Mouse (Mus musculus) kidney, postnatal 0 days (tissue): ENCODE measurements around the gene Eno3. TPM values are rescaled to one million over a fixed set of nuclear protein-coding genes. Genes with fewer than 3 reads are reported as not detected.
A peak's percentile ranks its signal among the peaks of the same experiment; 100 is the strongest.

ENCODE experiments used
- ATAC-seq: fragments of 200-750 bp; cut with Nextera tagmentation; replicated peaks from 2 replicates; pipeline ENCODE4 v1.8.0; 2017; ENCODE audit warnings: low read depth, moderate number of reproducible peaks, moderate TSS enrichment, moderate library complexity; ENCODE audit not compliant: low FRiP score
- DNase-seq: peaks from one replicate; pipeline ENCODE4 v3.0.0-alpha.2; 2016; ENCODE audit warnings: low spot score
- H3K27ac ChIP-seq: fragments of 300-500 bp; sonication (generic); 2 replicates; pipeline ENCODE4 v1.5.1; 2014; ENCODE audit warnings: mild to moderate bottlenecking
- H3K27me3 ChIP-seq: fragments of 300-500 bp; sonication (generic); 2 replicates; pipeline ENCODE4 v1.6.1; 2014; ENCODE audit warnings: low read length, mixed read lengths; ENCODE audit not compliant: insufficient read depth
- H3K36me3 ChIP-seq: fragments of 300-500 bp; sonication (generic); 2 replicates; pipeline ENCODE4 v1.6.1; 2014; ENCODE audit warnings: low read length, mixed read lengths; ENCODE audit not compliant: insufficient read depth
- H3K4me1 ChIP-seq: fragments of 300-500 bp; sonication (generic); replicated peaks from 2 replicates; pipeline ENCODE4 v1.6.1; 2014; ENCODE audit warnings: antibody characterized with exemption, low read length, mixed read lengths; ENCODE audit not compliant: insufficient read depth
- H3K4me2 ChIP-seq: fragments of 300-500 bp; sonication (generic); 2 replicates; pipeline ENCODE4 v1.6.1; 2014; ENCODE audit warnings: mild to moderate bottlenecking, low read length, moderate library complexity, mixed read lengths
- H3K4me3 ChIP-seq: fragments of 300-500 bp; sonication (generic); replicated peaks from 2 replicates; pipeline ENCODE4 v1.5.1; 2014; ENCODE audit warnings: low read depth, low read length
- H3K9ac ChIP-seq: fragments of 300-500 bp; sonication (generic); 2 replicates; pipeline ENCODE4 v1.6.1; 2014; ENCODE audit warnings: low read depth, low read length
- H3K9me3 ChIP-seq: fragments of 300-500 bp; sonication (generic); replicated peaks from 2 replicates; pipeline ENCODE4 v1.6.1; 2016; ENCODE audit warnings: low read length, inconsistent platforms, mixed read lengths
- CTCF ChIP-seq: IDR thresholded peaks from 2 replicates; pipeline ENCODE4 v1.5.1; 2016; ENCODE audit warnings: antibody characterized with exemption, low read depth, mild to moderate bottlenecking, moderate library complexity
- WGBS: fragments of 180-500 bp; shearing (Covaris S2); extraction: QIAGEN DNeasy Blood & Tissue Kit; methylation state at CpG from one replicate; pipeline ENCODE4 v1.1.7; 2014; 5-methylcytosine and 5-hydroxymethylcytosine counted together
- polyA plus RNA-seq: library from polyadenylated mRNA; unstranded; fragments of >200 nt; fragmentation: Nextera tagmentation; extraction: Ambion mirVana; gene quantifications from 2 replicates; pipeline ENCODE4 v1.2.1, GENCODE M21; 2015

The Eno3 gene
- polyA plus RNA-seq, 1 experiment from 2014 or later: 10.0 TPM

GRCm38 (mm10) chr11:70668335-70668770, 11.4 kb downstream of the Eno3 start:
- Histone ChIP-seq H3K9ac (peak overlapping the region; percentile 60), H3K27ac (peak overlapping the region; percentile 75), H3K36me3 (peaks cover 24% of the 10 kb centered on the region), H3K4me3 (peak overlapping the region; percentile 63), H3K4me2 (peak overlapping the region; percentile 96), H3K4me1 (peaks cover 7% of the 10 kb centered on the region), H3K9me3 (no peaks in the 10 kb centered on the region), H3K27me3 (no peaks in the 10 kb centered on the region)
- ATAC-seq: no peak
- under 1% methylated on average over 15 of the region's 15 CpGs for WGBS
- no peak for TF ChIP-seq CTCF
- DNase-seq: no peak

DNA sequence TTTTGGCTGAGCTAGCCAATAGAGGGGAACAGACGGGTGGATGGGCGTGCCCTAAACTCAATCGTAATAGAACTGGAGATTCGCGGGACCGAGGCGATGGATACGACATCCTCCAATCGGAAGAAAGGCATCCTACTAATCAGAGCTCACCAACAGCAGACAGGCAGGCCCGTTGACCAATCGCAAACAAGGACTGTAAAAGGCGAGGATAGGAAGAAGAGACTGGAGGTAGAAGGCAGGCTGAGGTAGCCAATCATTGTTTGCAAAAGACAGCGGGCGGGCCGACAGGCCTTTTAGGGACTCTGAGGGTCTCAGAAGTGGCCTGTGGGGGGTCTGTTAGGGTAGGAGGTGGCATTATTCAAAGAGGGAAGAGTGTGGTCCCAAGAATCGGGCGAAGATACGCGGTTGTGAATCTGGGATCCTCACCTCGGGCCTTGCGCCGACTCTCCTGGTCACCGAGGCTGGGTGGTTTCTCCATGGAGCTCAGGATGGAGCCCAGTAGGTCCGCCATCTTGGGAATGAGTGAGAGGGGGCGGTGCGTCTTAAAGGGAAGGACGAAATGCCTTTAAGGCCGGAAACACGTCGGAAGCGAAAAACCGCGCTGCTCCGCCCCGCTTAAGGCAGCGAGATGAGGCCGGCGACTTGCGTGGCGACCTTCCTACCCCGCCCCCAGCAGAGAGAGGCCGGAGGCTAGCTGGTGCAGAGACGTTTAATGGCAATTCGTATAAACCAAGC, 11.9 kb downstream of the Eno3 start, which contains the start of gene Spag7:
Spag7 (minus strand) TSS at position 646 of the 735 bp plus-strand sequence.
- ATAC-seq: peak; percentile 94
- H3K27ac ChIP-seq: peak within 1 kb of the TSS; percentile 98
- no peaks in the 10 kb centered on the region for H3K27me3 ChIP-seq
- peaks cover 7% of the 10 kb centered on the region for H3K4me1 ChIP-seq
- TF ChIP-seq CTCF: no peak
- under 1% methylated on average over 44 of the region's 44 CpGs for WGBS
- no peaks in the 10 kb centered on the region for H3K9me3 ChIP-seq
- peak within 1 kb of the TSS; percentile 73 for H3K9ac ChIP-seq
- DNase-seq: peak; percentile 100
- H3K36me3 ChIP-seq: peaks cover 22% of the 10 kb centered on the region
- peak within 1 kb of the TSS; percentile 63 for H3K4me3 ChIP-seq
- peak within 1 kb of the TSS; percentile 96 for H3K4me2 ChIP-seq

DNA sequence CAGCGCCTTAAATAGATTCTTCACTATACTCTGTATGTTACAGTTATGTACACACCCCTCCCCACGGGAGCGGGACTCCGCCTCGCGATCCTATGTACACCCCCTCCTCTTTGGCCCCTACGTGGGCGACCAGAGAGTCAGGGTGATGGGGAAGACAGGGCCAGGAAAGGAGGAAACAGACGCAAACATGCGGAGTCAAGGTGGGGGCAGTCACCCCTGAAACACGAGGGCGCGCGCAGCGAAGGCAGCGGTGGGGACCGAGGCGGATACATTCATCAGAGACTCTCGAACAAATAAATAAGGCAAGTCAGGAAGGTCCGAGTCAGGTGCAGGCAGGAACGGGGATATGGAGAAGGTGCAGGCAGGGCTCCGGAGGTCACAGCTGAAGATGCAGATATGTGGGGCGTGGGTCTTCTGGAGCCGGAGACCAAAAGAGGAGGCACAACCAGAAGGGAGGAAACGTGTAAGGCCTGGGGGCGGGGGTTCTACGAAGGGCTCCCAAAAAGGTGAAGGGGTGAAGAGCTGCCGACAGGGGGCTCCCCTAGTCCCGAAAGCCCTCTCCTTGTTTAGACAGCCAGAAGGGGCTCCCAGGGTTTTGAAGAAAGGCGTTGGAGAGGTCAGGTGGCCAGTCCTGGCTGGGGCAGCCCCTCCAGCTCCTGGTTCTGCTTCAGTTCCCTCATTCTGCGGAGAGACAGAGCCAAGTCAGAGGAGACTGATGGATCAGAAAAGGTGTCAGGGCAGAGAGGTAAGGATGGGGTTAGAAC, 12.8 kb downstream of the Eno3 start:
- Histone ChIP-seq H3K9ac (peak overlapping the region; percentile 73), H3K36me3 (peaks cover 16% of the 10 kb centered on the region), H3K4me1 (peaks cover 7% of the 10 kb centered on the region), H3K9me3 (no peaks in the 10 kb centered on the region), H3K27ac (peak overlapping the region; percentile 98), H3K4me3 (peak overlapping the region; percentile 63), H3K27me3 (no peaks in the 10 kb centered on the region), H3K4me2 (peak overlapping the region; percentile 96)
- DNase-seq: peak; percentile 91
- peak; percentile 64 for TF ChIP-seq CTCF
- peak; percentile 4; the same call in 1 of the 2 replicates for ATAC-seq
- WGBS: under 1% methylated on average over 31 of the region's 31 CpGs

- peak overlapping the region; percentile 73 for H3K9ac ChIP-seq
- peaks cover 9% of the 10 kb centered on the region; the same call in 1 of the 2 replicates for H3K36me3 ChIP-seq
- no peaks in the 10 kb centered on the region for H3K9me3 ChIP-seq
- no peaks in the 10 kb centered on the region for H3K27me3 ChIP-seq
- peak overlapping the region; percentile 98 for H3K27ac ChIP-seq
- peak overlapping the region; percentile 63 for H3K4me3 ChIP-seq
- H3K4me1 ChIP-seq: peaks cover 7% of the 10 kb centered on the region
- no peak for TF ChIP-seq CTCF
- peak overlapping the region; percentile 96 for H3K4me2 ChIP-seq
- no peak for ATAC-seq
- WGBS: 38% methylated on average over 14 of the region's 14 CpGs
- no peak for DNase-seq
Observed at GRCm38 (mm10) chr11:70670483-70670882, 13.5 kb downstream of the Eno3 start.

DNA sequence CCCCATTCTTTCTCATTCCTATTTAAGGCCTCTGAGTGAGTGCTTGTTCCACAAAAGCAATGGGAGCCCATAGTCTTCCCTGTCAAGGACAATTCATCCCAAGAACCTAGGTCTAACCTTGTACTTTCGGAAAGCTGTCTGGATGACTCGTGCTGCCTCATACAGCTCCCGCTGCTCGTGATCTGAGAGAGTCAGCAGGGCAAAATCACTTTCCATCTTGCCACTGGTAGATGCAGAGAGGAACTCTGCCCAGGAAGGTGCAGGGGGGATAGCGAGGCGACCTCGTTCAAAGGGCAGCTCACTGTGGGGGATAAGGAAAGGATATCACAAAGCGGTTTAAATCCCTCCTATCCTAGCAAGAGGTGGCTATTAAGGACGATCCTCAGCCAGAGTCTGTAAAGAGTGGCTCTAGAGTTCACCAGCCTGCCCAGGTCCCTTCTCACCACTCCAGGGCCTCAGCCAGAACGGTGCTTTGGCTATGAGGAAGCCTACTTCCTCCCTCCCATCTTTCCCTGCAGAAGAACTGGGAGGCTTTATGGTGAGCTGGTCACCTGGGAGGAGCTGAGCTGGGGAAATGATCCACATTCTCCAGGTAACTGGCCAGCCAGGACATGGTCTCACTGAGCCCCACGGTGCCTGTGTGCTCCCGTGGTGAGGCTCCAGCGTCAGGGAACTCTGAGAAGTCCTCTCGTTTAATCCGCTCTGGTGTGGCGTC, 14.5 kb downstream of the Eno3 start:
- H3K4me2 ChIP-seq: peak overlapping the region; percentile 96; the same call in 1 of the 2 replicates
- no peak overlapping the region for H3K9ac ChIP-seq
- no peaks in the 10 kb centered on the region for H3K27me3 ChIP-seq
- ATAC-seq: no peak
- no peak for DNase-seq
- H3K27ac ChIP-seq: no peak overlapping the region
- H3K36me3 ChIP-seq: peaks cover 17% of the 10 kb centered on the region; the same call in 1 of the 2 replicates
- H3K4me1 ChIP-seq: peaks cover 7% of the 10 kb centered on the region
- no peak overlapping the region for H3K4me3 ChIP-seq
- H3K9me3 ChIP-seq: no peaks in the 10 kb centered on the region
- no peak for TF ChIP-seq CTCF
- 85% methylated on average over 16 of the region's 16 CpGs for WGBS

DNA sequence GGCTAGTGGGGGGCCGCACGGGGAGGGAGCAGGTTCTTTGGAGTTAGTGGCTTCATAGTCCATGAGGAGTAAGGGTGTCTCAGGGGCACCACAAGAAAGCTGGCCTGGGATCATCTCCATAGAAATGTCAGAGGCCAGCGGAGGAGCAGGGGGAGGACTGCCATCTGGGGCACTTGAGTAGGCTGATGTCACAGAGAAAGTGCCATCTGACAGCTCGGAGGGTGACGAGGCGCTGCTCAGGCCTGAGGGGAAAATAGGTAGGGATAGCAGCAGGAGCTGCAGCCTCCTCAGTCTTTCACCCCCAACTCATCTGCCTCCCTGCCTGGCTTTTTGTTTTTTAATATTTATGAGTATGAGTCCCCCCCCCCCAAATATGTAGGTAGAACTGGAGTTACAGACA, 17.0 kb downstream of the Eno3 start:
- H3K27me3 ChIP-seq: no peaks in the 10 kb centered on the region
- no peak for ATAC-seq
- H3K4me1 ChIP-seq: no peaks in the 10 kb centered on the region

More for the DNA sequence above, 17.0 kb downstream of the Eno3 start:
- no peak overlapping the region for H3K4me3 ChIP-seq
- 86% methylated on average over 6 of the region's 6 CpGs for WGBS
- no peak overlapping the region for H3K27ac ChIP-seq
- no peaks in the 10 kb centered on the region for H3K9me3 ChIP-seq
- no peak overlapping the region for H3K4me2 ChIP-seq
- no peak for DNase-seq
- H3K36me3 ChIP-seq: peaks cover 24% of the 10 kb centered on the region
- TF ChIP-seq CTCF: no peak
- H3K9ac ChIP-seq: no peak overlapping the region
